Mouse (Mus musculus) CH12F3 (cell line): ENCODE data around the gene Adora2a.
"Not testable (repeated sequence)": the region's sequence is repeated elsewhere in the genome, so short reads cannot be mapped to it uniquely, and the experiment has no call there.

Experiments used
- in situ Hi-C: fragments of 300-500 bp; cut with MboI; formaldehyde crosslinking; loops from 2 replicates; pipeline ENCODE4 v1.14.3; 2020; ENCODE audit warnings: low sequenced_read_pairs

Adora2a gene

DNA sequence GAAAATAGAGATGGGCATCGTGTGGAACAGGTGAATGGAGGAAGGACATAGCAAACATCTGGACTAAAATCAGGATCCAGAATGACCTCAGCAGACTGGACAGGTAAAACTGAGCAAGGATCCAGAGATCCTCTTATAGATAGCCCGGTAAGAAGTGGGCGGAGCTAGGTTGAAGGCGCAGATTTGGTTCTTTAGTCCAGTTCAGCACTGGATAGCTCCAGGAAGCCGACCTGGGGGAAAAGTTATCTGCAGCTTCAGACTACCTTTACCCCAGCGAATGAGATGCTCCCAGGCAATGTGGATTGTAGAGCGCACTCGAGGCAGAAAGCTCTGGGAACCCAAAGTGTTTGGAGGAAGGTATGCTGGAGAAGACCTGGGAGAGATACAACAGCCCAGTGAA lies 25.3 kb downstream of the Adora2a start:
- in situ Hi-C loops = no loop called here

DNA sequence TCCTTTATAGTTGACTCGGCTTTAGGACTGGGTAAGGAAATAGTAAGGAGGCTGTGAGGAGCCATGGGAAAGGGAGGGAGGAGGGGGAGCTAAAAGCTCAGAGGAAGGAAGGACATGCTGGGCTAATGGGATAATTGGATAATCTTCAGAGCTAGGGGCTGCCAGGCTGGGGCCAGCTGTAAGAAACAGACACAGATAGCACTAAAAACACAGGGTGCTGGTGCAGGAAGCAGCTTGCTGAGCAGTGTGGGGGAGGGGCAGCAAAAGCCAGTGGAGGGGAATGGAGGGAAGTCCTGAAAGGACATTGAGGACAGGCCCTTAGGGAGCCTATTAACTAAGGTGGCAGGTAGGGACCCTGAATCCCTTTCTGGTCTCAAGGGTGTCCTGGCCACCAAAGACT lies 27.9 kb downstream of the Adora2a start:
- in situ Hi-C loops = not testable (repeated sequence)

DNA sequence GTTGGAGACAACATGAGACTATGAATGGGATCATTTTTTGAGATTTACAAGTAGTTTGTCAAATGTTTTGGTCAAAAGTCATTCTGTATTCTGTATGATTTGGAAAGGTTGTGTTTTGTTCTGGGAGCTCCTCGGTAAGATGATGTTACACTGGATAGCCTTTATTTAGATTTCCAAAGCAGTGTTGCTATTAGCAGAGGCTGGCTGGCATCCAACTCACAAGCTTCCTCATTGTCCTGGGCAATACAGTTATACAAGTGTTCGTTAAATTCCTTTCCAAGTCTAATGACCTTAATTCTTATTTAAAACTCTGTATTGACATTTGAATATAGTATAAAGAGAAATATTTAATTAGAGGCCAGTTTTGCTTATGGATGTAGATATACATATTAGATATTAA lies 28.6 kb downstream of the Adora2a start:
- in situ Hi-C loops = no loop called here

DNA sequence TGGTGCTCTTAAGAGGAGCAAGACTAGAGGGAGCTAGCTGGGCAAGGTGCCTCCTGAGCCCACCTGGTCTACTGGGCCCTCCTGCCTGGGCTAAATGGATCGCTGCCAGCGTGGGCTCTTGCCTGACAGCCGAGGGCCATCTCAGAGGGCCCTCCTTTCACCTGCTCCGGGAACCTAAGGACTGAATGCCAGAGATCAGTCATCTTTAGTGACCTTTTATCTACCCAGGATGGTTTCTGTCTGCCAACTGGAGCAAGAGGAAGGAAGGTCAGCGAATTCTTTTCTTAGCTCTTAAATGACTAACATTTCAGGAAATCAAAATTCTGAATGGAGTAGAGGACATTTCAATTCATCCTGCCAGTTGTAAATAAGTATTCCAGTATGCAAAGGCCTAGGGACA lies 33.9 kb downstream of the Adora2a start:
- in situ Hi-C loops = no loop called here

DNA sequence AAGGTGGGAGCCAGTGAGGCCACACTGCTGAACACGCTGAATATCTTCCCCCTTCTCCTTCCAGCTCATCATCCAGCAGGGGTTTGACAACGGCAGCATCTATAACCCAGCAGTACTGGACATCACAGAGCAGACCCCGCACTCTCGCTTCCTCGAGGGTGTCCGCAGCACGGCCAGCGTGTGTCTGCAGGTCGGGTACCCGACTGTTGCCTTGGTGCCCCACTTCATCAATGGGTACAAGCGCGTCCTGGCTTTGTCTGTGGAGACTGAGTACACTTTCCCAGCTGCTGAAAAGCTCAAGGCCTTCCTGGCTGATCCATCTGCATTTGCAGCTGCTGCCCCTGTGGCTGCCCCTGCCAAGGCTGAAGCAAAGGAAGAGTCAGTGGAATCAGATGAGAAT lies 35.9 kb downstream of the Adora2a start:
- in situ Hi-C loops = no loop called here

DNA sequence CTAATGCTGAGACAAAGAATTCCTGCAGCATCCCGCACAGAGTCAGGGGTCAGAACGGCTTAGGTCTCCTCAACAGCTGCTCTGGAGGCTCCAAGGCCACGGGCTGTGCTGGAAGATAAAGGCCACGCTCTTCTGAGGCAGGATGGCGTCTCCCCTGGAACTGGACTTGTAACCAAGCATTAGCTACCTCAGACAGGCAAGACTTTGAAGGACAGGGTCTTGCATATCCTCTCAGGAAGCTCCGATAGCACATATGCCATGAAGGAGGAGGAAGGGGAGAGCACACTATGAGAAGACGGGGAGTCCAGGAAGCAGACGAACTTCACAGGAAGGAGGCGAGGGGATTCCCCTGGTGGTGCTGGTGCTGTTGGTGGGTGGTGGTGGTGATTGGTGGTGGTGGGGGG lies 37.2 kb downstream of the Adora2a start:
- in situ Hi-C loops = not testable (repeated sequence)

DNA sequence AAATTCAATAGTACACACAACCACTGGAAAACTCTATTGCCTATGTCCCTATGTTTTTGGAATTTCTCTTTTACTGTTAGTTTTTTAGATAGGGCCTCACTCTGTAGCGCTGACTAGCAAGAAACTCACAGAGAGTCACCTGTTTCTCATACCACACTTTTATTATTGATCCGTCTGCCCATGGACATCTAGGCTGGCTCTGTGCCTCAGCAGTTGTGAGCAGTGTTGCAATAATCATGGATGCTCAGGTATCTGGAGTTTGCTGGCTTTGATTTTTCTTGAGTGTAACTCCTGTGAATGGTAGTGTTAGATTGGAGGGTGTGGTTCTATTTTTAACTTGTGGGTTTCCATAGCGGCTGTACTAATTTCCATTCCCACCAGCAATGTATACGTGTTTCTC lies 38.7 kb downstream of the Adora2a start:
- in situ Hi-C loops = no loop called here

DNA sequence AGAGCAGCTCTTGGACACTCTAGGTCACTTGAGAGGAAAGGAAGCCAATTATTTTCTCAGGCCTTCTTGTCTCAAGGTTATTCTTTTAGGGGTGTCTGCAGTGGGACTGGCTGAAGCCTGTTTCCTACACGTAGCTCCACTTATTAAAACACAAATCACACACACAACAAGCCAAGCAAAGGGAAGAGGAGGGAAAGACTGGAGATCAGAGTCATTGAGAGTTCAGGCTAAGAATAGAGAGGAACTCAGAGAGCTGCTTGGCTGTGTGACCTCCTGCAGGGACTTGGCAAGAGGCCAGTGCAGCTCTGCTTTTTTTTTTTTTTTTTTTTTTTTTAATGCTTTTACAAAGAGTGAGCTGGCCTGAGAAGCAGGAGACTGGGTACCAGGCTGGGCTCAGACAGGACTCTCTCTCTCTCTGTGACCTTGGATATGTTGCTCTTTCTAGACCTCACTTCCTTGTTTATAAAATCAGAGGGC lies 47.6 kb downstream of the Adora2a start:
- in situ Hi-C loops = not testable (repeated sequence)

DNA sequence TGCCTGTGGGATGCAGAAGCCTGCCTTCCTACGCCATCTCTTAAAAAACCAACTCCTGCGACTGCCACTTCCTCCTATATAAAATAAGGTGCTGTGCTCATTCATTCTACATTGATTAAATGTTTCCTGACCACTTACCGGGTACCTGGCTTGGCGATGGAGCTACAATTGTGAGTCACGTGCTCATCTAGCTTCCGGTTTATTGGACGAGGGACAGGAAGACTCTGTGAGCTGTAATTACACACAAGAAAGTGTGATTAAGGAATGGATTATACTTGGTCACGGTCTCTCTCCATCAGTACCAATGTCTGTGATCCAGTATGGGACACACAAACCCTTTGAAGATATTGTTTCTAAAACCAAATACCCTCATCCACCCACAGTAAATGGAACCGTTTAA lies 48.1 kb downstream of the Adora2a start:
- in situ Hi-C loops = no loop called here

DNA sequence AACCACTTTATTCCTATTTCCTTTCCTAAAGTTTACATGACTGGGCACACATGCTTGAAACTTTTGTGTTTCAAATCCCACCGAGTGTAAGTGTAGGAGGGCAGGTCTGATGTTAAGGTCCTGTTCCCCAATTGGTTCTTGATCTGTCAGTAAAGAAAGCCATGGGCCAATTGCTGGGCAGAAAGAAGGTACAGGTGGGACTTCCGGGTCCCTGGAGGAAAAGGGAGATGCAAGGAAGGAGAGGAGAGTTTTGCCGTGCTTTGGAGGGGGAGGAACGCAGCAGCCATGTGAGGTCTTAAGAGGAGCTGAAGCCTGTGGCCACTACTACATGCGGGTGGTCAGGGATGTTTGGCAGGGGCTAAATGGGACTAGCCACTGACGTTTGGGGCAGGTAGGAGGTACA lies 48.6 kb downstream of the Adora2a start:
- in situ Hi-C loops = no loop called here

DNA sequence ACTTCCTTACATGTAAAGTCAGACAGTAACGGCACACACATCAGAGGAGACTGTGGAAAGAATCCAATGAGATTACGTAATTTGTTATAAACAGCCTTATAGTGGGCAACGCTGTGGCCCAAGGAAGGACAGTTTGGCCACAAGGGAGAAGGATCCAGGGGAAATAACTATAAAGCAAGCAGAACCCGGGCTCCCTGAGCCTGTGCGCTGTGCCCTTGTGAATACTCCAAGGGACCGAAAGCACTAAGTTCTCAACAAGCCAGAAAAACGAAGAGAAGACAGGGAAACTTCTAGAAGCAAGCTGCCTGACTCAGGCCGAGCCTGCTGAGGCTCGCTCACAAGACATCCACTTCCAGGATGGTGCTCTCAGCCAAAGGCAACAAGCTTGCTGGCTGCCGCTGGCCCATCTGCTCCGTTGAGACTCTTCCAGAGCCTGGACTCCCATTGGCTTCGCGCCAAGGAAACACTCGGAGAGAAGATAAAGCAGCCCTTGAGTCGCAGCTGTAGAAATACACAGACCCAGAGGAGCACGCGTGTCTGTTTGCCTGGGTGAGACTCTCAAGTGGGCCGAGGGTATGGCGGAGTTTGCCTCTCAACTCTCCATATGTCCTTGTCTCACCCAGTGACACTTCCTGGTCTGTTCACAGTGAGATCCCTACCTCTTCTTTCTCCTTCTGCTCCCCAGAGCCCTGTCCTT lies 57.1 kb downstream of the Adora2a start:
- in situ Hi-C loops = not testable (repeated sequence)

DNA sequence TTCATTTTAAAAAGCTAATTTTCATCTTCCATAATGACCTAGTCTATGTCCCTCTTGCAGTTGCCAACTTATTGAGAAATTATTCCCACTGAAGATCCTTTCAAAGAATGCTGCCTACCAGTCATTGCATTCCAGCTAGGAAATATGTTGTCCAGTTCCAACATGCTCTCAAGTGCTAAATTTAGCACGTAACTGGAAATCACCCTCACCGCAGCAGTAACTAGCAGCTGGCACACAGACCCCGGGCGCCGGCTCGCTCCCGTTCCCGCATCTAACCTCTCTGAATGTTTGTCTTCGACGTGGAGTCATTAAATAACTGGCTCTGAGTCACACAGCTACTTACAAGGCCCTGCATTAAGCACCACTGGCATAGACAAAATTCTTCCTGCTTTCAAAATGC lies 62.0 kb downstream of the Adora2a start:
- in situ Hi-C loops = no loop called here
